Mouse (Mus musculus): ENCODE results near the gene Tmem117. TPM values are rescaled to one million over a fixed set of nuclear protein-coding genes. Genes with fewer than 3 reads are reported as not detected.

Tmem117 gene
- polyA plus RNA-seq, 1 experiment, result not detected

- no peak overlapping the region for H3K4me3 ChIP-seq (ENCODE audit: extremely low read depth, insufficient read depth, insufficient read length)
- no peaks in the 10 kb centered on the region for H3K27me3 ChIP-seq (ENCODE audit: control insufficient read depth, insufficient read depth, low read length)
- DNase-seq (ENCODE audit: low read depth in 1 of 2, low spot score in 2 of 2), result no peak
- no peak for TF ChIP-seq CTCF (IDR thresholded peaks at IDR 0.05; ENCODE audit: extremely low read depth, insufficient read depth, insufficient read length, insufficient replicate concordance)
- TF ChIP-seq POLR2A (IDR thresholded peaks at IDR 0.05; ENCODE audit: low read depth, low read length), result no peak
- H3K36me3 ChIP-seq (ENCODE audit: control insufficient read depth, insufficient read depth, low read length), result no peaks in the 10 kb centered on the region
- no peak overlapping the region for H3K27ac ChIP-seq (ENCODE audit: insufficient read depth, low read length)
- H3K4me1 ChIP-seq (ENCODE audit: control insufficient read depth, insufficient read depth, insufficient read length), result no peaks in the 10 kb centered on the region
- 79% methylated on average over 4 of the region's 4 CpGs for WGBS
These were observed 352.8 kb downstream of the Tmem117 start for GRCm38 (mm10) chr15:94981798-94982197.

DNA sequence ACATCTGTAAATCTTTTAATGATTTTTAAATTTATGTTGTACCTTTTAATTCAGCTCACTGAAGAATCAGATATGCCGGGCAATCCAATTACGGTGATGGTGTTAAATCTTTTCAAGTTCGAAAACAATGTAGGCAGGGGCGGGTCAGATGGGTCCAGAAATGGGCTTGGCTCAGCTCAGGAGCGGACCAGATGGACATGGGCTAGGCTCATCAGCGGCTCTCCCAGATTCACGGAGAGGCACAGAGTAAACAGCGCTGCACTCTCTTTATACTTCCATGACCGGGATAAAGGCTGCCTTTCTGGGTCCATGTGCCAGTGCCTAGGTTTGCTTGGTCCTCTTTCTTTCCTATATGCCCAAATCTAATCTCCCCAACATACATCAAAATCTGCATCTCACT is 366.3 kb downstream of the Tmem117 start:
- Histone ChIP-seq H3K27me3 (ENCODE audit: control insufficient read depth, insufficient read depth, low read length) (no peaks in the 10 kb centered on the region), H3K4me3 (ENCODE audit: extremely low read depth, insufficient read depth, insufficient read length) (no peak overlapping the region), H3K4me1 (ENCODE audit: control insufficient read depth, insufficient read depth, insufficient read length) (no peaks in the 10 kb centered on the region), H3K27ac (ENCODE audit: insufficient read depth, low read length) (no peak overlapping the region), H3K36me3 (ENCODE audit: control insufficient read depth, insufficient read depth, low read length) (no peaks in the 10 kb centered on the region)
- DNase-seq (ENCODE audit: low read depth in 1 of 2, low spot score in 2 of 2), result no peak
- WGBS, result 91% methylated on average over 9 of the region's 9 CpGs
- TF ChIP-seq POLR2A (IDR thresholded peaks at IDR 0.05; ENCODE audit: low read depth, low read length) (no peak), CTCF (IDR thresholded peaks at IDR 0.05; ENCODE audit: extremely low read depth, insufficient read depth, insufficient read length, insufficient replicate concordance) (no peak)

DNA sequence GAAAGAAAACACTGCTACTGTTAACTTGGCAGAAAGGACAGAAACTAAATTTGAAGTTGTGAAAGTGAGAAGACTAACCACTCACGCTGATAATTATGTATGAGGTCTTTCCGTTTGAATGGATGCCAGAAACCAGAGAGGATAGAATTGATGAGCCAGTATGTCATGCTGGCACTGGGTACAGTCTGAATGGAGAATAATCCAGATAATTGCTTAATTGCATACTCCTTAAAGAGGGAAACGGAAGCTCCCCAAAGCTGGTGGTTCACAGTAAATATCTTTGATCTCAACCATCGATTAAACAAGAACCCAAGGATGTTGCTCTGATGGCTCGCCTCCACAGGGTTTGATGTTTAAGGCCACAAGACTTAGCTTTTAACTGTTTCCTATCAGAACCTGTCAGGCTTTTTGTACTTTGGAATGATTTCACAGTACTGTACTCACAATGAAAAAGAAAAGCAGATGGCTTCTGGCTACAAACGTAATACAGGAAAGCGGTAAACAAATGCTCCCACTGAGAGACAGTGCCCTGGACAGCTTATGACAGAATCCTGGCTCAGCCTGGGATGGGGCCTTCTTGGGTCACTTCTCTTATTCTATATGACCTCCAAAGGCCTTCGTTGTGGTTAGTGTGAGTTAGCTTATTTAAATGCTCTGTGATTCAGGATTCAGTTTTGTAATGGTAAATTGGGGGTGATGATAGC is 376.2 kb downstream of the Tmem117 start:
- no peak for DNase-seq (ENCODE audit: low read depth in 1 of 2, low spot score in 2 of 2)
- 82% methylated on average over 8 of the region's 8 CpGs for WGBS
- TF ChIP-seq CTCF (IDR thresholded peaks at IDR 0.05; ENCODE audit: extremely low read depth, insufficient read depth, insufficient read length, insufficient replicate concordance) (no peak), POLR2A (IDR thresholded peaks at IDR 0.05; ENCODE audit: low read depth, low read length) (no peak)

DNA sequence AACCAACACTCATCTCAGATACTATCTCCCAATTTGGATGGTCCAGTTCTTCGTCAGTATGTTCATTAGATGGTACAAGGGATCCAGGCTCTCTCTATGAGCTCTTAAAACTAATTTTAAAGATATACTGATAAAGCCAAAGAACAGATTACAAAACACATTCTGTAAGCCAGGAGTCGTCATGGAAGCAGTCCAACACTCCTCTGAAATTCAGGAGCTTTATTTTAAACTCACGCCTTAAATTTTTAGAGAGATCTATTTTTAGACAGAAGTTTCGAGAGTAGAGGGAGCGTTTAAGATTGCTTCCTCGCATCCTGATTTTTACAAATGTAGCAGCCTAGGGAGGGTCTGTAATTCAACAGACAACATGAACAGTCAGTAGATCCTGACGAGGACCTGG is 393.2 kb downstream of the Tmem117 start:
- TF ChIP-seq CTCF (IDR thresholded peaks at IDR 0.05; ENCODE audit: extremely low read depth, insufficient read depth, insufficient read length, insufficient replicate concordance), result no peak
- no peak for TF ChIP-seq POLR2A (IDR thresholded peaks at IDR 0.05; ENCODE audit: low read depth, low read length)
- WGBS, result 83% methylated on average over 7 of the region's 7 CpGs

More for the DNA sequence above, 376.2 kb downstream of the Tmem117 start:
- H3K36me3 ChIP-seq (ENCODE audit: control insufficient read depth, insufficient read depth, low read length), result no peaks in the 10 kb centered on the region
- no peaks in the 10 kb centered on the region for H3K27me3 ChIP-seq (ENCODE audit: control insufficient read depth, insufficient read depth, low read length)
- no peak overlapping the region for H3K4me3 ChIP-seq (ENCODE audit: extremely low read depth, insufficient read depth, insufficient read length)
- H3K4me1 ChIP-seq (ENCODE audit: control insufficient read depth, insufficient read depth, insufficient read length), result no peaks in the 10 kb centered on the region
- H3K27ac ChIP-seq (ENCODE audit: insufficient read depth, low read length), result no peak overlapping the region

DNA sequence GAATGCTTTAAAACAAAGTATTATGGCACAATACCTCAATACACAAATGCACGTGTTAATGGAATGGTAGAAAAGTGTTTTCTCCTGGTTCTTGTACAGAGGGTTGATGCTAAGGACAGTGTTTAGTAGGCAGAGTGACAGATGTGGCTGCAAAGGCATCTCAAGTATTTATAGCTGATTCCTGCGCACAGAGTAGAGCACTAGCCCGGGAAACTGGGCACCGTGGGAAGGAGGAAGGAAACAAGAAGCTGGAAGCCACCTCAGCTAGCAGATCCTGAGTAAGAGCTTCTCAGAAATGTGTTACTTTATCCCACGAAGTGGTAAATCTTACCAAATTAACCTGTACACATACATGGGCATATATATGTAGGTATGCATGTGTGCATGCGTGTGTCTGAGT is 395.4 kb downstream of the Tmem117 start:
- DNase-seq (ENCODE audit: low read depth in 1 of 2, low spot score in 2 of 2), result no peak
- no peak overlapping the region for H3K4me3 ChIP-seq (ENCODE audit: extremely low read depth, insufficient read depth, insufficient read length)
- H3K27me3 ChIP-seq (ENCODE audit: control insufficient read depth, insufficient read depth, low read length), result no peaks in the 10 kb centered on the region
- no peak overlapping the region for H3K27ac ChIP-seq (ENCODE audit: insufficient read depth, low read length)
- H3K4me1 ChIP-seq (ENCODE audit: control insufficient read depth, insufficient read depth, insufficient read length), result no peaks in the 10 kb centered on the region
- WGBS, result 32% methylated on average over 6 of the region's 6 CpGs
- TF ChIP-seq CTCF (IDR thresholded peaks at IDR 0.05; ENCODE audit: extremely low read depth, insufficient read depth, insufficient read length, insufficient replicate concordance) (no peak), POLR2A (IDR thresholded peaks at IDR 0.05; ENCODE audit: low read depth, low read length) (no peak)
- no peaks in the 10 kb centered on the region for H3K36me3 ChIP-seq (ENCODE audit: control insufficient read depth, insufficient read depth, low read length)

More for the DNA sequence above, 393.2 kb downstream of the Tmem117 start:
- Histone ChIP-seq H3K36me3 (ENCODE audit: control insufficient read depth, insufficient read depth, low read length) (no peaks in the 10 kb centered on the region), H3K27me3 (ENCODE audit: control insufficient read depth, insufficient read depth, low read length) (no peaks in the 10 kb centered on the region), H3K4me1 (ENCODE audit: control insufficient read depth, insufficient read depth, insufficient read length) (no peaks in the 10 kb centered on the region), H3K27ac (ENCODE audit: insufficient read depth, low read length) (no peak overlapping the region), H3K4me3 (ENCODE audit: extremely low read depth, insufficient read depth, insufficient read length) (no peak overlapping the region)
- DNase-seq (ENCODE audit: low read depth in 1 of 2, low spot score in 2 of 2), result no peak

GRCm38 (mm10) chr15:95028862-95029486 is 399.9 kb downstream of the Tmem117 start:
- Histone ChIP-seq H3K4me3 (ENCODE audit: extremely low read depth, insufficient read depth, insufficient read length) (no peak overlapping the region), H3K36me3 (ENCODE audit: control insufficient read depth, insufficient read depth, low read length) (no peaks in the 10 kb centered on the region), H3K27me3 (ENCODE audit: control insufficient read depth, insufficient read depth, low read length) (no peaks in the 10 kb centered on the region), H3K4me1 (ENCODE audit: control insufficient read depth, insufficient read depth, insufficient read length) (no peaks in the 10 kb centered on the region), H3K27ac (ENCODE audit: insufficient read depth, low read length) (no peak overlapping the region)
- no peak for DNase-seq (ENCODE audit: low read depth in 1 of 2, low spot score in 2 of 2)
- WGBS, result 88% methylated on average over 13 of the region's 13 CpGs
- TF ChIP-seq POLR2A (IDR thresholded peaks at IDR 0.05; ENCODE audit: low read depth, low read length), result no peak
- no peak for TF ChIP-seq CTCF (IDR thresholded peaks at IDR 0.05; ENCODE audit: extremely low read depth, insufficient read depth, insufficient read length, insufficient replicate concordance)

DNA sequence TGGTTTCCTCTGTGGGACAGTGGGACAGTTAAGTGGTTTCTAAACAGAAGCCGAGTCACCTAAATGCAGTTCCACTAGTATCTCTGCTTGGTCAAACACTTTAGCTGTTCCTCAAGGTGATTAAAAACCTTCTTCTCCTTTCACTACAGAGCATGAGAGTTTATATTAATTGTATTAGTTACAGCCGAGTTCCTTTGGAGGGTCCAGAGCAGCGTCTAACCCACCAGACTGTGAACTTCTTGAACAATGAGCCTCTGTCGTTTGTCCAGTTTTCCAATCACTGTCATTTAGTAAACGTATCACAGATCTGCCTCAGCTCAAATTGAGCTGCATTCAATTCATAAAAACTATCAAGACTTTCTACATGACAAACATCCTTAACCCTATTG is 400.4 kb downstream of the Tmem117 start:
- H3K27me3 ChIP-seq (ENCODE audit: control insufficient read depth, insufficient read depth, low read length), result no peaks in the 10 kb centered on the region
- 70% methylated on average over 5 of the region's 5 CpGs for WGBS
- no peak overlapping the region for H3K4me3 ChIP-seq (ENCODE audit: extremely low read depth, insufficient read depth, insufficient read length)
- DNase-seq (ENCODE audit: low read depth in 1 of 2, low spot score in 2 of 2), result no peak
- H3K4me1 ChIP-seq (ENCODE audit: control insufficient read depth, insufficient read depth, insufficient read length), result no peaks in the 10 kb centered on the region
- H3K27ac ChIP-seq (ENCODE audit: insufficient read depth, low read length), result no peak overlapping the region
- H3K36me3 ChIP-seq (ENCODE audit: control insufficient read depth, insufficient read depth, low read length), result no peaks in the 10 kb centered on the region
- no peak for TF ChIP-seq POLR2A (IDR thresholded peaks at IDR 0.05; ENCODE audit: low read depth, low read length)
- no peak for TF ChIP-seq CTCF (IDR thresholded peaks at IDR 0.05; ENCODE audit: extremely low read depth, insufficient read depth, insufficient read length, insufficient replicate concordance)
